Mouse (Mus musculus) liver, embryonic 12.5 days (tissue): Measurements from ENCODE around the gene Hook2. TPM values are rescaled to one million over a fixed set of nuclear protein-coding genes. Genes with fewer than 3 reads are reported as not detected.

Source experiments
- ATAC-seq: fragments of 200-750 bp; cut with Nextera tagmentation; 2 replicates; pipeline ENCODE4 v1.8.0; 2017; ENCODE audit warnings: moderate number of reproducible peaks, mild to moderate bottlenecking, moderate library complexity
- H3K27ac ChIP-seq: fragments of 300-500 bp; sonication (generic); 2 replicates; pipeline ENCODE4 v1.5.1; 2016; ENCODE audit warnings: mild to moderate bottlenecking
- H3K27me3 ChIP-seq: fragments of 300-500 bp; sonication (generic); replicated peaks from 2 replicates; pipeline ENCODE4 v1.6.1; 2016; ENCODE audit warnings: mild to moderate bottlenecking, moderate library complexity
- H3K36me3 ChIP-seq: fragments of 300-500 bp; sonication (generic); 2 replicates; pipeline ENCODE4 v1.6.1; 2016; ENCODE audit warnings: mild to moderate bottlenecking, moderate library complexity
- H3K4me1 ChIP-seq: fragments of 300-500 bp; sonication (generic); 2 replicates; pipeline ENCODE4 v1.6.1; 2016
- H3K4me2 ChIP-seq: fragments of 300-500 bp; sonication (generic); 2 replicates; pipeline ENCODE4 v1.6.1; 2016; ENCODE audit warnings: mild to moderate bottlenecking, moderate library complexity
- H3K4me3 ChIP-seq: fragments of 300-500 bp; sonication (generic); 2 replicates; pipeline ENCODE4 v1.5.1; 2016; ENCODE audit warnings: mild to moderate bottlenecking, moderate library complexity
- H3K9ac ChIP-seq: fragments of 300-500 bp; sonication (generic); 2 replicates; pipeline ENCODE4 v1.6.1; 2016; ENCODE audit warnings: mild to moderate bottlenecking, moderate library complexity
- H3K9me3 ChIP-seq: fragments of 300-500 bp; sonication (generic); replicated peaks from 2 replicates; pipeline ENCODE4 v1.6.1; 2016; ENCODE audit warnings: mild to moderate bottlenecking, moderate library complexity
- WGBS: fragments of 180-500 bp; shearing (Covaris S2); methylation state at CpG from one replicate; pipeline ENCODE4 v1.1.7; 2016; ENCODE audit not compliant: insufficient replicate concordance; 5-methylcytosine and 5-hydroxymethylcytosine counted together
- polyA plus RNA-seq: library from polyadenylated mRNA; unstranded; fragments of >200 nt; fragmentation: Nextera tagmentation; extraction: Ambion mirVana; gene quantifications from 2 replicates; pipeline ENCODE4 v1.2.1, GENCODE M21; 2016

Gene Hook2
- polyA plus RNA-seq, 1 experiment from 2014 or later = 10.9 TPM

DNA sequence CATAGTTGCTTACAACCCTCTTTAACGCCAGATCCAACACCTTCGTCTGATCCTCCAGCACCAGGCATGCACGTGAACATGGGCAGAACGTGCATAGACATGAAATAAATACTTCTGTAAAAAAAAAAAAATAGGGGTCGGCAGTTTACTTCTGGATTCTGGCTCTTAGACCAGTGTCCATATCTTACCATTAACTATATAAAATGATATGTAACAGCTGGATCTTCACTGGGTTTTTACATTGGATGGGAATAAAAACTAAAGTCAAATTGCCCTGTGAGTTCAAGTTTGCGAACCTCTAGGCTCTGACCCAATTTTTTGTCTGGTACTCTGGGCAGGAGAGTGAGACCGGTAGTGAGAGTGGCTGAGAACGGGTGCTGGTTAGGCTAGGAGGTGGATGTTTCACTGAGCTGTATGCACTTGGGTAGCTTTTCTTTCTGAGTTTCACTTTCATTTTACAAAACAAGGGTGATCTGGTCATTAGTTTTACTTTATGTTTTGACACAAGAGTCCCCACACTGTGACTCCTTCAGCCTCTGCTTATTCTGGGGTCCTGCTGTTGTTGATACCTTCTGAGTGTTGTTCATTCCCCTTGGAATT is 15.8 kb upstream of the Hook2 start:
- Histone ChIP-seq H3K9me3 (no peaks in the 10 kb centered on the region), H3K4me3 (peak overlapping the region; percentile 81), H3K4me2 (peak overlapping the region; percentile 94), H3K36me3 (peaks cover 55% of the 10 kb centered on the region), H3K9ac (peak overlapping the region; percentile 94), H3K27ac (peak overlapping the region; percentile 97), H3K27me3 (no peaks in the 10 kb centered on the region), H3K4me1 (peaks cover 92% of the 10 kb centered on the region)
- WGBS = 72% methylated on average over 8 of the region's 8 CpGs
- no peak for ATAC-seq

DNA sequence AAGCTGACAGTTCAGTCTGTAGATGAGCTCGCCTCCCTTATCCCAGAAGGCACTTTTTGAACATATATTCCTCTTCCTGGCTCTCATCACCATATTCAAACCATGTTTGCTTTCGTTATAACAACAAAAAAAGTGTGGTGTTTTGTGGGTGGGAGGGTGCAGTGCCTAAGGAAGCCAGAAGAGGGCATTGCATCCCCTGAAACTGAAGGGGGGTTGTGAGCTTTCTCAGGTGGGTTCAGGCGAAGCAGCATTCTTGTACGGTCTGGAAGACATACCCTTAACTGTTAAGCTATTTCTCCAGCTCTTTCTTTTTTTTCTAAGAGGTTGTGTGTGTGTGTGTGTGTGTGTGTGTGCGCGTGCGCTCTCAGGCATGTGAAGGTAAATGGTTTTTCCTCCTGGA is 15.0 kb upstream of the Hook2 start:
- Histone ChIP-seq H3K36me3 (peaks cover 52% of the 10 kb centered on the region), H3K27ac (peak overlapping the region; percentile 97), H3K4me1 (peaks cover 98% of the 10 kb centered on the region), H3K4me3 (peak overlapping the region; percentile 81), H3K9me3 (no peaks in the 10 kb centered on the region), H3K4me2 (peak overlapping the region; percentile 94), H3K9ac (peak overlapping the region; percentile 94), H3K27me3 (no peaks in the 10 kb centered on the region)
- 23% methylated on average over 7 of the region's 7 CpGs for WGBS
- no peak for ATAC-seq

DNA sequence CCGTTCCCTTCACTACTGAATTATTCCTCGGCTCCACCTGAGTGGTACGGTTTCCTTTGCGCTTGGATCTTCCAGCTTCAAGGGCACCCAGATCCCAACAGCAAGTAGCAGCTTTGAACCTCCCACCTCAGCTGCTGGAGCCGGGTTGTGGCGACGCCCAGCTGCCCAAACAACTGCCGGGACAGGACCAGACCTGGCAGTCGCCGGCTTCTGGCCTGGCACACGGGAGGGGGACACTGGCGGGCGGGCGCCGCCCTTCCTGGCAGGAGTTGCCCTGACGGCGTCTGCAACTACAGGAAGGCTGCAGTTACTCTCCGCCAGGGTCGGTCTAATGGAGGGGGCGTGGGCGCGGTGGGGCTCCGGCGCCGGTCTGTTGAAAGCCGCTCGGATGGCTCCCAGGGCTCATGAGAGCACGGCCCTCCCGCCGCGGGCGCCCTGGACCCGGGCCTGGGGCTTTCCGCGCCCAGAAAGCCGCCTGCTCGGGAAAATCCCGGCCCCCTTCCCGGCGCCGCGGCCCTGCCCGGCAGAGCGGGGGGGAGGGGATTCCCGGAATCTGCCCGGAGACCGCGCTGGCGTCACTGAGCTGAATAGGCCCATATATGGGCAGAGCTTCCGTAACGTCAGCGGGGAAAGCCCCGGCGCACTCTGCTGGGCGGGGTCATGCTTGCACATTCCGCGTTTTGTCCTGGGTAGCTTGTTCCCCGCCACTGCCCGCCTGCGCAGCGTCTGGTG is 14.2 kb upstream of the Hook2 start:
- WGBS = under 1% methylated on average over 61 of the region's 61 CpGs
- H3K9ac ChIP-seq = peak overlapping the region; percentile 94

DNA sequence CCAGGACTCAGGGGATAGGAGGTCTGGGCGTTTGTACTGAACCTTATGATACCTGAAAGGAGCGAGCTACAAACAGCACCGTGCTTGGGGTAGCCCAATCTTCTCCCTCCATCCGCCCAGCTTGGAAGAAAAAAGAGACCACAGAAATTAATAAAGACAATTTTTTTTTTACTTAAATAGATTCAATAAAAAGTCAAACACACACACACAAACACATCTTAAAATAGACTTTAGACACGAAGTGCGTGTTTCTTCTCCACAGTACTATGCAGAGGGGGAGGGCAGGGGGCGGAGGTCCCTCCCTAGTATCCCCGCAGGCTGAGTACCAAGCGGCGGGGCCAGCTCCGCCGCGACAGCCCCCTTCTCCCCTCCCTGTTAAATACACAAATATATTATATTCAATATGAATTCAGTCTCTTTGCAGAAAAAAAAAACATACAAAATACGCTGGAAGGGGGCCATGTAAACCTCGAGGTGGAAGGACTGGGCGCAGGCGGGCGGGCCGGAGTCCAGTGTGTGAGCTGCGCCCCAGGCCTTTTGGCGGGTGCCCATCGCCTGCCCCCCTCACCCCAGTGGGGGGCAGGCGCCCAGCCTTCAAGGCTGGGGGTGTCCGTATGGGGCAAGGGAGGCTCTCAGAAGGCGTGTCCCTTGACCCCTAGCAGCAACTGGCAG is 13.5 kb upstream of the Hook2 start:
- H3K36me3 ChIP-seq = peaks cover 37% of the 10 kb centered on the region
- no peaks in the 10 kb centered on the region for H3K9me3 ChIP-seq
- WGBS = under 1% methylated on average over 25 of the region's 25 CpGs
- peaks cover 98% of the 10 kb centered on the region for H3K4me1 ChIP-seq
- ATAC-seq = no peak
- H3K27me3 ChIP-seq = no peaks in the 10 kb centered on the region
- H3K9ac ChIP-seq = peak overlapping the region; percentile 86
- H3K27ac ChIP-seq = peak overlapping the region; percentile 97
- peak overlapping the region; percentile 81 for H3K4me3 ChIP-seq
- peak overlapping the region; percentile 94 for H3K4me2 ChIP-seq

More for the DNA sequence above, 14.2 kb upstream of the Hook2 start:
- Histone ChIP-seq H3K9me3 (no peaks in the 10 kb centered on the region), H3K4me1 (peaks cover 98% of the 10 kb centered on the region), H3K27me3 (no peaks in the 10 kb centered on the region), H3K4me2 (peak overlapping the region; percentile 94), H3K4me3 (peak overlapping the region; percentile 81), H3K27ac (peak overlapping the region; percentile 97), H3K36me3 (peaks cover 44% of the 10 kb centered on the region)
- peak; percentile 79 for ATAC-seq

DNA sequence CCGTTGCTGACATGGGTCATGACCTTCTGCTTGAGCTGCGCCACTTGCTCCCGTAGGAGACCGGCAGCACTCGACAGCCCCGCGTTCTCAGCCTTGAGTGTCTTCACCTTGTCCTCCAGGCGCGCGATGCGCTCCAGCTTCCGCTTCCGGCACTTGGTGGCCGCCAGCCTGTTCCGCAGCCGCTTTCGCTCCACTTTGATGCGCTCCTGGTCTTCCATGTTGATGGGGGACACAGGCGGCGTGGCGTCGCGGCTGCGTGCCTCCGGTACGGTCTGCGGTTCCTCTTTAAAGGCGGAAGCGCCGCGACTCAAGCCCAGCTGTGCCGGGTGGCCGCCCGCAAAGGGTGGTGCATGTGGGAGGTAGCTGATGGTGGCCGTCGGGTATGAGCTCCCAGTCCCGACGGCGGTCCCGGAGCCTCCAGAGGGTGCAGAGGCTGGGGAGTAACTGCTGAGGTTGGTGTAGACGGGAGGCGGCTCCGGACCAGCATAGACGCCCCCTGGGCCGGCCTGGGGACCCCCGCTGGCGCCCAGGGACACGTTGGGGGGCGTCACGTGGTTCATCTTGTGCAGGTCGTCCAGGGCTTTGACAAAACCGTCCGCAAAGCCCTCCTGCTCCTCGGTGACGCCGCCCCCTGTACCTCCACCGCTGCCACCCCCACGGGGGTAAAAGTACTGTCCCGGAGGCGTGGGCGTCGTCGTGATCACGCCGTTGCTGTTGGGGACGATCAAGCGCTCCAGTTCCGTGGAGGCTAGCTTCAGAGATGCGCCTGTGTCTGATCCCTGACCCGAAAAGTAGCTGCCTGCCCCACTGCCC is 12.8 kb upstream of the Hook2 start:
- no peak for ATAC-seq
- peaks cover 30% of the 10 kb centered on the region for H3K36me3 ChIP-seq
- peaks cover 98% of the 10 kb centered on the region for H3K4me1 ChIP-seq
- H3K27ac ChIP-seq = peak overlapping the region; percentile 97
- under 1% methylated on average over 70 of the region's 70 CpGs for WGBS
- no peaks in the 10 kb centered on the region for H3K9me3 ChIP-seq
- H3K9ac ChIP-seq = peak overlapping the region; percentile 86
- peak overlapping the region; percentile 81 for H3K4me3 ChIP-seq
- H3K27me3 ChIP-seq = no peaks in the 10 kb centered on the region
- peak overlapping the region; percentile 94 for H3K4me2 ChIP-seq

DNA sequence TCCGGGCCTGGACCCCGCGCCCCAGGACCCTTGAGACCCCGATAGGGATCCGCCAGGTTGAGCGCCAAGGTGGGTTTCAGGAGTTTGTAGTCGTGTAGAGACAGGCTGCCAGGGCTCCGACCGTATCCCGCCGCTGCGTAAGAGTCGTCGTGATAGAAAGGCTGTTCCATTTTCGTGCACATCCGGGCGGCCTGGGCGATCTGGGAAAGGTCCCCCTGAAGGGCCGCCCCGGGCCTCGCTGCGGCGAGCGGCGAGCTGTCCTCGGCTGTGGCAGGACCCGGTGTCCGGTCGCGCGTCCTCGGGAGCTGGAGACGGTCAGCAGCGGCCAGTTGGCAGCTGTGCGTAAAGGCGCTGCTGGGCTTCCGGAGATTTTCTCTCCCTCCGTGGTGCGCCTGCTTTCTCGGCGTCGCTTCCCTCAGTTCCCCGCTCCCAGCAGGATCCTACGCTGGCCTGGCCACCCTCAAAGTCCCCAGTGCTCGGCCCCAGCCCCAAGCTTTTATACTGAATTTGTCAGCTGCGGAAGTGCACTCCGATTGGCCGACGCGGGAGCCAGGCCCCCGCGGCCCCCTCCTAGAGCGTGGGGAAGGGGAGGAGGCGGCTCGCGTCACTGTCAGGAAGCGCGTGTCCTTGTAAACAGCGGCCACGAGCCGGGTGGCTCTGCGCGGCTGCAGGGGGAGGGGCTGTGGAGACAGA is 12.0 kb upstream of the Hook2 start, which contains the start of gene Junb:
Gene Junb, minus strand, starts transcription at position 471 of the 693 bp plus-strand sequence.
- ATAC-seq = peak; percentile 40
- Histone ChIP-seq H3K4me1 (peaks cover 96% of the 10 kb centered on the region), H3K9ac (peak within 1 kb of the TSS; percentile 86)

DNA sequence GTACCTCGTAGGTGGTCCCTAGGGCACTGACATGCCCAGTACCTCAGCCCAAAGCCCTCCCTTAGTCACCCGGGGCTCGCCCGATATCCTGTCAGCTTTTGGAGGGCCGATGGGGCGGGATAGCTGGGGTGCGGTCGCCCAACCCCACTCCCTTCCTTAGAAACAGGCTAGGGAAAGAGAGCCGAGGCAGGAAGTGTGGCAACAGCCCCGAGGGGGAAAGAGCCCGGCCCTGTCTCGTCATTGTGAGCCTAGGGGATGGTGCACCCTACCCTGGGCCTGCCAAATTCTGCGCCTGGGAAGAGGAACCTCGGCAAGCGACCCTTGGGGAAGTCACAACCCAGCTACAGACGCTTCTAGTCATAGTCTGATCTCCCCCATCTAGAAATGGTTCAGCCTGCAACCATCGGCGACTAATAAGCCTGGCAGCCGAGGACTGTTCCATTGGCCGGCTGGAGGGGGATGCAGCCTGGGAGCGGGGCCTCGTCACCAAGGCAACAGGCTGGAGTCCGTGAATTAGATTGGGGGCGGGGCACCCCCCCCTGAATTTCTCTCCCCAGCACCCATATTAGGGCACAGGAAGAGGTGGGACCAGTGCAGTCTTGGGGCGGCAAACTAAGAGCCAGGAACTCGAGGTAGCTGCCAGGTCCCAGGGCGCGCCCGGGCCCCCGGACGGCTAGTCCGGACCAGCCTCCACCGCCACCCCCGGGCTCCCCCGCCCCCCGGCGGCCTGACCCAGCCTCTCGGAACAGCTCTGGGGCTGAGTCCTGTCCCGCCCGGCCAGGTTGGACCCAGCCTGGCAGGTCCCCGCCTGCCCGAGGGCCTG is 10.6 kb upstream of the Hook2 start:
- Histone ChIP-seq H3K4me1 (peaks cover 96% of the 10 kb centered on the region), H3K9me3 (no peaks in the 10 kb centered on the region), H3K27ac (peak overlapping the region; percentile 97), H3K4me3 (peak overlapping the region; percentile 81), H3K36me3 (peaks cover 8% of the 10 kb centered on the region), H3K27me3 (no peaks in the 10 kb centered on the region), H3K4me2 (peak overlapping the region; percentile 94), H3K9ac (peak overlapping the region; percentile 86)
- WGBS = under 1% methylated on average over 35 of the region's 42 CpGs
- ATAC-seq = peak; percentile 55

More for the DNA sequence above, 12.0 kb upstream of the Hook2 start, which contains the start of gene Junb:
- H3K4me2 ChIP-seq = peak within 1 kb of the TSS; percentile 94
- peak within 1 kb of the TSS; percentile 97 for H3K27ac ChIP-seq
- WGBS = under 1% methylated on average over 63 of the region's 63 CpGs
- H3K9me3 ChIP-seq = no peaks in the 10 kb centered on the region
- H3K27me3 ChIP-seq = no peaks in the 10 kb centered on the region
- peak within 1 kb of the TSS; percentile 81 for H3K4me3 ChIP-seq
- H3K36me3 ChIP-seq = peaks cover 22% of the 10 kb centered on the region

DNA sequence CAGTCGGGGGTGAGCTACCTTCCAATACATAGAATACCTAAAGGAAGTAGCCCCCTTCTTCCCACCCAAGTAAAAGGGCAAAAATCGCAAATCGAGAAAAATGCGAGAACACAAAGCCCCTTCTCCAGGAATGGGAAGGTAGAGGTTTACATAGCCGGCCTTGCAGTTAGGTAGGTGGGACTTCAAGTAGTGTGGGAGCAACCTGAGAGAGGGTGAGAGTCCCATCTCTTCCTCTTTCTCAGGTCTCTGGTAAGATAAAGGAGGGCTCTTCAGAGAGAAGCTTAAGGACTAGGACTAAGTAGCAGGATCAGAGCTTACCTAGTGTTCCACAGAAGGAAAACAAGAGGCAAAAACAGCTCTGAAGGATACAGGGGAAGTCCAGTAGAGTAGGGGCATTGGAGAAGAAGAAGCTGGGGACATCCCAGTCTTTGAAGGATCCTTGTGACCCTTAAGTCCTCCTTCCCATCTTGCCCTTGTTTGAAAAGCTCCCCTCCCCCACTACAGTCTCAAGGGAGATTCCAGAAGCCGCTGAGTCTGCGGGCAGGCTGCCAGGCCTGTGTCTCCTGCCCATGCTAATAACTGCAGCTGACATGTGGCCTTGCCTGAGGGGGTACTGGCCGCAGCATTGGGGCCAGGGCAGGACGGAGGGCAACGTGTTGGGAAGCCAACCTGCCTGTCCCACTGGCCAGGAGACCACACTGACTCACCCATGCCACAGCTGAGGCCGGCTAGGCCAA is 9.6 kb upstream of the Hook2 start:
- peak overlapping the region; percentile 97 for H3K27ac ChIP-seq
- WGBS = 40% methylated on average over 11 of the region's 11 CpGs
- no peaks in the 10 kb centered on the region for H3K36me3 ChIP-seq
- H3K27me3 ChIP-seq = no peaks in the 10 kb centered on the region
- peak overlapping the region; percentile 81 for H3K4me3 ChIP-seq
- peak overlapping the region; percentile 14; the same call in 1 of the 2 replicates for H3K9ac ChIP-seq
- no peaks in the 10 kb centered on the region for H3K9me3 ChIP-seq
- peaks cover 96% of the 10 kb centered on the region for H3K4me1 ChIP-seq
- H3K4me2 ChIP-seq = peak overlapping the region; percentile 94
- ATAC-seq = no peak

DNA sequence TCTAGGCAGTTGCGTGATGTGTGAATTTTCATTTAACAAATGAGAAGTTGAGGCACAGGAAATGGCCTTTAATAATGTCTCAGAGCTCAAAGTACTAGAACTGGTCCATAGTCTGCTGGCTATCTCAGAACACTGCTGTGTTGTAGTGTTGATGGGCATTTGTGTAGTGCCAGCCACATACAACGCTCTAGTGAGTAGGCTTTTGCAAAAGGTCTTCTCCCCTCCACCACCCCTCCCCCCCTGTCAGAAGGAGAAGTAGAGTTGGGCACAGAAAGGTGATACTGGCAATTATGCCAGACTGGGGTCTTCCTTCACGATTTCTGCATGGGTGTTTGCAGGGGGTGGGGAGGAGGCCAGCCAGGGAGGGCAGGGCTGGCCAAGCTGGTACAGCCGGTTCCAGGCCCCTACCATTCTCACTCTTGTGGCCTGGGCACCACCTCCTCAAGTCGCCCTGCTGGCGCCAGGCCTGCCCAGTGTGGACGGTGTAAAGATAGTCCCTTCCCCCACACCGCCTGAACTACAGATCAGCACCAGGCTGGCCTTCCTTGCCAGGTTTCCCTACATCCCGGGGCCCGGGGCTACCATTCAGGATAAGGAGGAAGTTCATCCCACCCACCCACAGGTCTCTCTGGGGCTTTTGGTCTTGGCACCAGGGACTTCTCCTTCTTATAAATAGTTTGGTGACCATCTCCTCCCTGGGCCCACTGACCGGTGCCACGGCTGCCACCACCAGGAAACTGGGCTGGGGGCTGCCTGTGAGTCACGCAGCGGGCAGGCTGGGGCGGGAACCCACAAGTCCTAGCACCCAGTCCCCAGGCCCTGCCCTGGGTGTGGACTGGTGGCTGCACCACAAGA is 8.5 kb upstream of the Hook2 start:
- Histone ChIP-seq H3K4me3 (no peak overlapping the region), H3K4me1 (peaks cover 98% of the 10 kb centered on the region), H3K4me2 (no peak overlapping the region), H3K36me3 (no peaks in the 10 kb centered on the region), H3K9ac (no peak overlapping the region), H3K27me3 (no peaks in the 10 kb centered on the region), H3K9me3 (no peaks in the 10 kb centered on the region), H3K27ac (peak overlapping the region; percentile 97; the same call in 1 of the 2 replicates)
- no peak for ATAC-seq
- WGBS = 60% methylated on average over 15 of the region's 15 CpGs
